Mouse (Mus musculus): Measurements from ENCODE around the gene Tmem245. TPM values are rescaled to one million over a fixed set of nuclear protein-coding genes. Genes with fewer than 3 reads are reported as not detected.

The Tmem245 gene
- polyA plus RNA-seq, 1 experiment from 2014 or later, result 14.0 TPM

- no peaks in the 10 kb centered on the region for H3K27me3 ChIP-seq (ENCODE audit: insufficient read depth, poor library complexity, severe bottlenecking)
- 0 out of 2 replicates have a peak, but pooled peaks cover 2% of the 10 kb centered on the region for H3K4me1 ChIP-seq
- H3K4me3 ChIP-seq, result no peak overlapping the region
- 90% methylated on average over 6 of the region's 6 CpGs for WGBS
- H3K27ac ChIP-seq, result no peak overlapping the region
- H3K36me3 ChIP-seq, result peaks cover 69% of the 10 kb centered on the region
- no peak for DNase-seq (ENCODE audit: low spot score)
- H3K9me3 ChIP-seq, result no peaks in the 10 kb centered on the region
Observed at GRCm38 (mm10) chr4:56914338-56914737, 32.9 kb downstream of the Tmem245 start.

DNA sequence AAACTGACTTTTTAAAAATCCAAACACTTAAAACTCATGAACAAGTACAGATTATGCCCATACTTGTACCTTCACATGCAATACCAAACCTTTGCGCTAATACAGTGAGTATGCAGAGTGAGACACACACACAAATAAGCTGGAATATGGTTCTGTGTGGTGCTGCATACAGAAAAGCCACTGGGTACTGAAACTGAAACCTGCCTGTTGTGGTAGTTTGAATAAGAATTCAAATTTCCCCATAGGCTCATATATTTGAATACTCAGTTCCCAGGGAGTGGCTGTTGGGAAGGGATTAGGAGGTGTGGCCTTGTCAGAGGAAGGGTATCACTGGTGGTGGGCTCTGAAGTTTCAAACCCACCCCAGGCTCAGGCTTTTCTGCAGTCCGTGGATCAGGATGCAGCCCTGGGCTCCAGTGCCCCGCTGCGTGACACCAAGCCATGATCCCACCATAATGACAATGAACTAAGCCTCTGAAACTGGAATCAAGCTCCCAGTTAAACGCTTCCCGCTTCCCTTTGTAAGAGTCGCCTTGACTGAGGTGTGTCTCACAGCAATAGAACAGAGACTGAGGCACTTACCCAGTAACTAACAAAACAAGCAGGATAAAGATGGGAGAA is 34.7 kb downstream of the Tmem245 start:
- 90% methylated on average over 7 of the region's 7 CpGs for WGBS

DNA sequence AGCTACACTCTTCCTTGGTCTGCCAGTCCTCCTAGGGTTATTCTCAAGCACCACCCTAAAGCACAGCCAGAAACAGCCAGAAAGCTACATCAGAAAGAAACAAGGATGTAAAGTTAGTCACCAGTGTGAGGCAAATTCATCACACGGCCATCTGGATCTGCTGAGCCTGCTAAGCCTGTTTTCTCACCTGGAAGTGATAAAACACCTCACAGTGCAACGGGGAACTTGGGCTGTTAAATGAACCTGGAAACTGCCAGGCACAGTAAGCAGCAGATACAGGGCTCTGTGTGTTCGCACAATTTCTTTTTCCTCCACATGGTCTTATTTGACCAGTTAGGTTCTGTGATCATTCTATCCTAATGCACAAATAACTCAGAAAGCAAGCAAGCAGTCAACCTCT is 37.7 kb downstream of the Tmem245 start:
- Histone ChIP-seq H3K4me1 (0 out of 2 replicates have a peak, but pooled peaks cover 2% of the 10 kb centered on the region), H3K27me3 (ENCODE audit: insufficient read depth, poor library complexity, severe bottlenecking) (no peaks in the 10 kb centered on the region), H3K36me3 (peaks cover 69% of the 10 kb centered on the region), H3K27ac (no peak overlapping the region), H3K4me3 (no peak overlapping the region), H3K9me3 (no peaks in the 10 kb centered on the region)
- WGBS, result 84% methylated on average over 3 of the region's 3 CpGs
- no peak for DNase-seq (ENCODE audit: low spot score)

More for the DNA sequence above, 34.7 kb downstream of the Tmem245 start:
- Histone ChIP-seq H3K4me1 (0 out of 2 replicates have a peak, but pooled peaks cover 2% of the 10 kb centered on the region), H3K27ac (no peak overlapping the region), H3K4me3 (no peak overlapping the region), H3K36me3 (peaks cover 72% of the 10 kb centered on the region), H3K27me3 (ENCODE audit: insufficient read depth, poor library complexity, severe bottlenecking) (no peaks in the 10 kb centered on the region), H3K9me3 (no peaks in the 10 kb centered on the region)
- DNase-seq (ENCODE audit: low spot score), result peak; percentile 51

GRCm38 (mm10) chr4:56907671-56908070 is 39.6 kb downstream of the Tmem245 start:
- H3K27me3 ChIP-seq (ENCODE audit: insufficient read depth, poor library complexity, severe bottlenecking), result no peaks in the 10 kb centered on the region
- whole genome bisulfite sequencing, result 93% methylated on average over 5 of the region's 5 CpGs
- H3K4me3 ChIP-seq, result no peak overlapping the region
- H3K36me3 ChIP-seq, result peaks cover 77% of the 10 kb centered on the region
- DNase-seq (ENCODE audit: low spot score), result no peak
- H3K27ac ChIP-seq, result no peak overlapping the region
- no peaks in the 10 kb centered on the region for H3K4me1 ChIP-seq
- H3K9me3 ChIP-seq, result no peaks in the 10 kb centered on the region

DNA sequence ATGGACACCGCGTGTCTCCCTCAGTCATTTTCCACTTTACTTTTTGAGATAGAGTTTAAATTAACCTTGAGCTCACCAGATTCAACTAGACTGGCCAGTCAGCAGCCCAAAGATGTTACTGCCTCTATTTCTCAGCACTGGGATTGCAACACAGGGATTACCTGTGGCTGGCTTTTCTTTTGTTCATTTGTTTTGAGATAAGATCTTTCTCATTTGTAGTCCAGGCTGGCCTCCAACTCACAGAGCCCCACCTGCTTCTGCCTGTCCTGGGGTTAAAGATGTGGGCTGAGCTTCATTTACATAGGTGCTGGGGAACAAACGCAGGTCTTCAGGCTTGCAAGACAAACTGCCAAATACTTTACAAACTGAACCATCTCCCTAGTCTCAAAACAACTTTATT is 40.3 kb downstream of the Tmem245 start:
- 0 out of 2 replicates have a peak, but pooled peaks cover 2% of the 10 kb centered on the region for H3K9me3 ChIP-seq
- H3K4me3 ChIP-seq, result no peak overlapping the region
- WGBS, result 88% methylated on average over 3 of the region's 3 CpGs
- H3K27ac ChIP-seq, result no peak overlapping the region
- peaks cover 82% of the 10 kb centered on the region for H3K36me3 ChIP-seq
- no peaks in the 10 kb centered on the region for H3K4me1 ChIP-seq
- H3K27me3 ChIP-seq (ENCODE audit: insufficient read depth, poor library complexity, severe bottlenecking), result no peaks in the 10 kb centered on the region
- DNase-seq (ENCODE audit: low spot score), result no peak

- Histone ChIP-seq H3K27ac (no peak overlapping the region), H3K36me3 (peaks cover 79% of the 10 kb centered on the region), H3K27me3 (ENCODE audit: insufficient read depth, poor library complexity, severe bottlenecking) (no peaks in the 10 kb centered on the region), H3K4me1 (no peaks in the 10 kb centered on the region), H3K9me3 (0 out of 2 replicates have a peak, but pooled peaks cover 3% of the 10 kb centered on the region), H3K4me3 (no peak overlapping the region)
- DNase-seq (ENCODE audit: low spot score), result no peak
- 93% methylated on average over 5 of the region's 5 CpGs for WGBS
Observed at GRCm38 (mm10) chr4:56905507-56905906, 41.7 kb downstream of the Tmem245 start.

DNA sequence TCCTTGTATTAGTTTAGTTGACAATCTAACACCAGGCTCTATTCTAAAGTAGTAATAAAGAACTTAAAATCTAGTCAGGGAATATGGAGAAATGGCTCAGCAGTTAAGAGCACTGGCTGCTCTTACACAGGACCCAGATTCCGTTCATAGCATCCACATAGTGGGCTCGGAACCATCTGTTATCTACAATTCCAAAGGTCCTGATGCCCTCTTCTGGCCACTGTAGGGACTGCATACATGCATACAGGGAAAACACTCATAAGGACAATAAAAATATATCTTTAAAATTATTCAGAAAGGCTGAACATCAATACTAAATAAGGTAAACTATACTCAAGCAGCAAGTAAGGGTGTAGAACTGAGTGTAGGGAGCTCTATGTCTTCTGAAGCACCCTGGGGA is 45.6 kb downstream of the Tmem245 start:
- WGBS, result 98% methylated on average over 2 of the region's 2 CpGs
- no peaks in the 10 kb centered on the region for H3K27me3 ChIP-seq (ENCODE audit: insufficient read depth, poor library complexity, severe bottlenecking)
- H3K36me3 ChIP-seq, result peaks cover 87% of the 10 kb centered on the region
- H3K4me3 ChIP-seq, result no peak overlapping the region
- H3K9me3 ChIP-seq, result 0 out of 2 replicates have a peak, but pooled peaks cover 3% of the 10 kb centered on the region
- H3K4me1 ChIP-seq, result peaks cover 9% of the 10 kb centered on the region; the same call in 1 of the 2 replicates
- no peak overlapping the region for H3K27ac ChIP-seq
- DNase-seq (ENCODE audit: low spot score), result no peak

GRCm38 (mm10) chr4:56899216-56899615 is 48.0 kb downstream of the Tmem245 start:
- H3K9me3 ChIP-seq, result 0 out of 2 replicates have a peak, but pooled peaks cover 3% of the 10 kb centered on the region
- 93% methylated on average over 8 of the region's 8 CpGs for WGBS
- peaks cover 9% of the 10 kb centered on the region; the same call in 1 of the 2 replicates for H3K4me1 ChIP-seq
- H3K27me3 ChIP-seq (ENCODE audit: insufficient read depth, poor library complexity, severe bottlenecking), result no peaks in the 10 kb centered on the region
- no peak for DNase-seq (ENCODE audit: low spot score)
- H3K27ac ChIP-seq, result no peak overlapping the region
- H3K36me3 ChIP-seq, result peaks cover 82% of the 10 kb centered on the region
- no peak overlapping the region for H3K4me3 ChIP-seq

DNA sequence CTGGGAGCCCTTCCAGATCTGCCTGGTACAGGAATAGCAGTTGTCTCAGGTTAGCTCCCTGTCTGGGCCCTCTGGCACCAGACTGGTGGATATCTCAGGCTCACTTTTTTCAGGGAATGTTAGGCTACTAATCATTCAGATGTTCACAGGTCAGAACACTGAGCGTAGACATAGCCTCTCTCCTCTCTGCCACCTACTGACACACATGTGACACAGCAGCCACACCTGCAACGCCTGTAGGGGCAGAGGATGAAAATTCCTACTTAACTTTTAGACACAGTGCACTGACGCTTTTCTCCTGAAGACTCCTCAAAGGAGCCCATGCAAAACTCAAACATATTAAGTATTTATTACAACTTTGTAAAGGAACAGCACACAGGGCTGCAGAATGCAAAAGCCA is 49.7 kb downstream of the Tmem245 start:
- Histone ChIP-seq H3K27me3 (ENCODE audit: insufficient read depth, poor library complexity, severe bottlenecking) (no peaks in the 10 kb centered on the region), H3K36me3 (peaks cover 70% of the 10 kb centered on the region), H3K9me3 (0 out of 2 replicates have a peak, but pooled peaks cover 3% of the 10 kb centered on the region), H3K4me3 (no peak overlapping the region), H3K4me1 (peaks cover 14% of the 10 kb centered on the region), H3K27ac (no peak overlapping the region)
- no peak for DNase-seq (ENCODE audit: low spot score)
- 81% methylated on average over 3 of the region's 3 CpGs for WGBS

DNA sequence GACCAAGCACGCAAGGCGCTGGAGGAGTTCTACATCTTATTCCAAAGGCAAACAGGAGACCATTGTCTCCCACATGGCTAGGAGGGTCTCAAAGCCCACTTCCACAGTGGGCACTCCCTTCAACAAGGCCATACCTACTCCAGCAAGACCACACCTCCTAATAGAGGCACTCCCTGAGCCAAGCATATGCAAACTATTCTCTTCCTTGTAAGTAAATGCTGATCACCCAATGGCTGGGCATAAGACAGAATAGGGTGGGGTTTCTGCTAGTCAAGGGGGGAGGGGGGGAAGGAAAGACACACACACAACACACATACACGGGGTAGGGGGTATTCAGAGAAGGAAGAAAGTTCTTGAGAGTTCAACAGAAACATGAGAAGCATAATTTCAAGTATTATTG is 53.0 kb downstream of the Tmem245 start:
- H3K4me1 ChIP-seq, result peaks cover 23% of the 10 kb centered on the region
- H3K4me3 ChIP-seq, result no peak overlapping the region
- 91% methylated on average over 3 of the region's 3 CpGs for WGBS
- H3K9me3 ChIP-seq, result no peaks in the 10 kb centered on the region
- no peaks in the 10 kb centered on the region for H3K27me3 ChIP-seq (ENCODE audit: insufficient read depth, poor library complexity, severe bottlenecking)
- no peak for DNase-seq (ENCODE audit: low spot score)
- H3K36me3 ChIP-seq, result peaks cover 60% of the 10 kb centered on the region
- H3K27ac ChIP-seq, result no peak overlapping the region

DNA sequence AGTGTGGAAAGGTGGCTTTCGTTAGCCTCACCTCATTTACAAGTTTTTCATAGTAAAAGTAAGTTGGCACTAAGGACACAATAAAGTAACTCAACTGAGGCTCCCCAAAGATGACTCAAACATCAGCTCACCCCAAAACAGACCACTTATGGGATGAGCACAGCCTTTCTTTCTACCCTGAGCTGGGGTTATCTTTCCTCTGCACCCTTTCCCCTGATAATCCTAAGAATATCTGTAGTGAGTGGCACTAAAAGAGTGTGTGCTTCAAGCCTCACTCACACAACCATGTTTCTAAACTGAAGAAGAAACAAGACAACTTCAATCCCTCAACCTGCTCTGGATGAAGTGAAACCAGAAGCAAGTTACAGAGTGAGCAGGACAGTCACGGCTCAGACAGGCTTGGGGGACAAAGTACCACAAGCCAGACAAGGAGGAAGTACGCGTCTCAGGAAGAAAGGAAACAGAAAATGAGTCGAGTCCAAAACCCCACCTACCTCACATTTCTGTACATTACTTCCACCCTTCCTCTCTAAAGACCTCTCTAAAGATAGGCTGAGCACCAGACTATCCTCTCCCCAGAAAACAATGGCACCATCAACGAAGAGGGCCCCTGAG is 54.6 kb downstream of the Tmem245 start:
- no peaks in the 10 kb centered on the region for H3K27me3 ChIP-seq (ENCODE audit: insufficient read depth, poor library complexity, severe bottlenecking)
- H3K27ac ChIP-seq, result 0 out of 2 replicates have a peak overlapping the region, but pooled peaks have one; percentile 22
- no peak overlapping the region for H3K4me3 ChIP-seq
- no peaks in the 10 kb centered on the region for H3K9me3 ChIP-seq
- H3K36me3 ChIP-seq, result peaks cover 59% of the 10 kb centered on the region
- H3K4me1 ChIP-seq, result peaks cover 14% of the 10 kb centered on the region
- DNase-seq (ENCODE audit: low spot score), result no peak
- WGBS, result 74% methylated on average over 6 of the region's 6 CpGs

- H3K4me3 ChIP-seq, result no peak overlapping the region
- DNase-seq (ENCODE audit: low spot score), result no peak
- no peaks in the 10 kb centered on the region for H3K9me3 ChIP-seq
- WGBS, result 88% methylated on average over 5 of the region's 5 CpGs
- peaks cover 59% of the 10 kb centered on the region for H3K36me3 ChIP-seq
- H3K27ac ChIP-seq, result no peak overlapping the region
- peaks cover 18% of the 10 kb centered on the region for H3K4me1 ChIP-seq
- H3K27me3 ChIP-seq (ENCODE audit: insufficient read depth, poor library complexity, severe bottlenecking), result no peaks in the 10 kb centered on the region
Observed at GRCm38 (mm10) chr4:56888483-56888882, 58.8 kb downstream of the Tmem245 start.

DNA sequence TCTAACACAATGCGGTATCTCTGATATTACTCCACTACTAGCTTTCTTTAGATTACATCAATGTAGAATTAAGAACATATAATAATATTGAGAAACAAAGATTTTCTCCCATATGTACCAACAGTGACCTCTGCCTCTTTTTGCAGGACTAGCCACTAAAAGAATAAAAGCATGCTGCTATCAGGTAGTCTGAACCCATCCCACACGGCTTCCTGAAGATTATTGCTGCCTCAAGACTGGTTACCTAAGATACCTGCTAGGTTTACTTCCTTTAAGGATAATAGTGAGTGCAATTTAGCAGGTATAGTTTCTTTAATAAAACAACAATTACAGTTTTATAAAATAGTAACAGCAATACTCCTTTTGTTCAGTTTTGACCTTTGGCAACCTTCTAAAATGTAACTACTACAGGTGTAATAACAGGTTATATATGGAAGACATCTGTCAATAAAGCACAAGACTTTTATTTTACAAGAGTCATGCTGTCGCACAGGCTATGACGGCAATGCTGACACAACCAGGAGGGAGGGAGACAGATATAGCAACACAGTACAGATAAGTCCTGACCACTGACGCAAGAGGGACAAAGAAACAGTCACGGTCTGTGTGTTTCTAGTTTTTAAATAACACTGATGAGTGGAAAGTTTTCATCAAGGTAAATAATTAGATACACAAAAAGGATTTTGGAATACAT is 60.8 kb downstream of the Tmem245 start:
- Histone ChIP-seq H3K4me3 (no peak overlapping the region), H3K4me1 (peaks cover 11% of the 10 kb centered on the region; the same call in 1 of the 2 replicates), H3K27me3 (ENCODE audit: insufficient read depth, poor library complexity, severe bottlenecking) (no peaks in the 10 kb centered on the region), H3K27ac (no peak overlapping the region), H3K9me3 (no peaks in the 10 kb centered on the region), H3K36me3 (peaks cover 67% of the 10 kb centered on the region)
- WGBS, result 50% methylated on average over 6 of the region's 6 CpGs
- DNase-seq (ENCODE audit: low spot score), result no peak

Measured in heart, embryonic 10.5 days (tissue).